Mouse (Mus musculus) liver, embryonic 14.5 days (tissue): ENCODE measurements at regions not wholly inside any gene's neighbourhood (a gene's known extent, or its start where the extent isn't known, plus 50 kb on each side); places are given as distances from the start of the nearest gene placed in this dataset.

Source experiments
- CTCF ChIP-seq: IDR thresholded peaks from 2 replicates; pipeline ENCODE4 v1.5.1; 2016; ENCODE audit warnings: antibody characterized with exemption, low read depth, control low read depth
- EP300 ChIP-seq: IDR thresholded peaks from 2 replicates; pipeline ENCODE4 v1.6.1; 2016; ENCODE audit warnings: antibody characterized with exemption, low read depth

GRCm38 (mm10) chr13:71798288-71798687 lies 165.2 kb downstream of the Irx1 start:
- TF ChIP-seq CTCF, result no peak
- no peak for TF ChIP-seq EP300
